Mouse (Mus musculus): Measurements from ENCODE around the gene Pde6d.

DNA sequence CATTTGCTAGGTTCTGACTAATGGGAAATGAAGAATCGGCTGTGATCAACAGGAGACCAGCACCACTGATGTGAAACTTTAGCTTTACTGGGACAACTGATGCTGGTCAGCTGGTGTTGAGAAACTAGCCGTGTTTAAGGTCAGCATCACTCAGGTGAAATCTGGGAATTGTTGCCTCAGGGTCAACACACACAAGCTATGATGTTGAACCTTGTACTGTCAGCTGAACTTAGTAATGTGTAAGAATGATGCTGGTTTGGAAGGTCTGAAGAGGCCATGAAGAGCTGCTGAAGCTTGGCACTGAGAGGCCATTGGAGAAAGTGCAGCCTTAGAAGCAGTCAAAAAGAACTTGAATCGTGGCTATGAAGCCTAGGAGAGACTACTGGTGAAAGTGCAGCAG, 26.8 kb downstream of the Pde6d start:
- no peak for TF ChIP-seq POLR2A (IDR thresholded peaks at IDR 0.05; ENCODE audit: borderline replicate concordance, extremely low read depth, insufficient read depth, insufficient read length, poor library complexity, severe bottlenecking)
- no peak for TF ChIP-seq CTCF (IDR thresholded peaks at IDR 0.05; ENCODE audit: borderline replicate concordance, extremely low read depth, insufficient read depth, insufficient read length)

Measured in brain, embryonic 14.5 days (tissue).